Mouse (Mus musculus) midbrain, postnatal 0 days (tissue): ENCODE measurements at regions not wholly inside any gene's neighbourhood (a gene's known extent, or its start where the extent isn't known, plus 50 kb on each side); places are given as distances from the start of the nearest gene placed in this dataset.
A peak's percentile ranks its signal among the peaks of the same experiment; 100 is the strongest.

Experiments used
- ATAC-seq: fragments of 200-750 bp; cut with Nextera tagmentation; 2 replicates; pipeline ENCODE4 v1.8.0; 2017; ENCODE audit warnings: moderate number of reproducible peaks, mild to moderate bottlenecking, moderate TSS enrichment, moderate library complexity; ENCODE audit not compliant: low FRiP score
- DNase-seq: peaks from one replicate; pipeline ENCODE4 v3.0.0-alpha.2; 2015; ENCODE audit warnings: low spot score
- H3K27ac ChIP-seq: fragments of 300-500 bp; sonication (generic); 2 replicates; pipeline ENCODE4 v1.5.1; 2014; ENCODE audit warnings: low read depth, mild to moderate bottlenecking, low read length, mixed read lengths
- H3K27me3 ChIP-seq: fragments of 300-500 bp; sonication (generic); 2 replicates; pipeline ENCODE4 v1.6.1; 2014; ENCODE audit warnings: low read length, control low read depth, mixed read lengths; ENCODE audit not compliant: insufficient read depth
- H3K36me3 ChIP-seq: fragments of 300-500 bp; sonication (generic); 2 replicates; pipeline ENCODE4 v1.6.1; 2014; ENCODE audit warnings: low read length, control low read depth, mixed read lengths; ENCODE audit not compliant: insufficient read depth
- H3K4me1 ChIP-seq: fragments of 300-500 bp; sonication (generic); 2 replicates; pipeline ENCODE4 v1.6.1; 2014; ENCODE audit warnings: mild to moderate bottlenecking, control low read depth, antibody characterized with exemption, low read length, mixed read lengths; ENCODE audit not compliant: insufficient read depth
- H3K4me2 ChIP-seq: fragments of 300-500 bp; sonication (generic); 2 replicates; pipeline ENCODE4 v1.6.1; 2014; ENCODE audit warnings: low read depth, mild to moderate bottlenecking, low read length, mixed read lengths; ENCODE audit not compliant: poor library complexity, severe bottlenecking
- H3K4me3 ChIP-seq: fragments of 300-500 bp; sonication (generic); 2 replicates; pipeline ENCODE4 v1.5.1; 2014; ENCODE audit warnings: low read depth, mild to moderate bottlenecking, low read length, moderate library complexity
- H3K9ac ChIP-seq: fragments of 300-500 bp; sonication (generic); replicated peaks from 2 replicates; pipeline ENCODE4 v1.6.1; 2014; ENCODE audit warnings: mild to moderate bottlenecking, low read length, moderate library complexity, mixed read lengths; ENCODE audit not compliant: poor library complexity, severe bottlenecking
- H3K9me3 ChIP-seq: fragments of 300-500 bp; sonication (generic); 2 replicates; pipeline ENCODE4 v1.6.1; 2016; ENCODE audit warnings: low read length, control low read depth
- CTCF ChIP-seq: IDR thresholded peaks from 2 replicates; pipeline ENCODE4 v1.5.1; 2016; ENCODE audit warnings: antibody characterized with exemption, mild to moderate bottlenecking
- WGBS: fragments of 180-500 bp; shearing (Covaris S2); extraction: QIAGEN DNeasy Blood & Tissue Kit; methylation state at CpG from one replicate; pipeline ENCODE4 v1.1.7; 2014; 5-methylcytosine and 5-hydroxymethylcytosine counted together

- 72% methylated on average over 8 of the region's 8 CpGs for WGBS
- ATAC-seq = no peak
- H3K4me1 ChIP-seq = no peaks in the 10 kb centered on the region
- no peaks in the 10 kb centered on the region for H3K9me3 ChIP-seq
- no peak overlapping the region for H3K27ac ChIP-seq
- peak; percentile 52 for TF ChIP-seq CTCF
- no peak overlapping the region for H3K4me3 ChIP-seq
- H3K27me3 ChIP-seq = no peaks in the 10 kb centered on the region
- no peak overlapping the region for H3K9ac ChIP-seq
- H3K36me3 ChIP-seq = no peaks in the 10 kb centered on the region
- no peak overlapping the region for H3K4me2 ChIP-seq
- DNase-seq = no peak
Observed at GRCm38 (mm10) chr15:54677660-54678059, 793.0 kb downstream of the Gm7489 start.
